Mouse (Mus musculus): Measurements from ENCODE around the gene D5Ertd579e. TPM values are rescaled to one million over a fixed set of nuclear protein-coding genes. Genes with fewer than 3 reads are reported as not detected.

Gene D5Ertd579e
- polyA plus RNA-seq, 1 experiment from 2014 or later: 27.8 TPM

DNA sequence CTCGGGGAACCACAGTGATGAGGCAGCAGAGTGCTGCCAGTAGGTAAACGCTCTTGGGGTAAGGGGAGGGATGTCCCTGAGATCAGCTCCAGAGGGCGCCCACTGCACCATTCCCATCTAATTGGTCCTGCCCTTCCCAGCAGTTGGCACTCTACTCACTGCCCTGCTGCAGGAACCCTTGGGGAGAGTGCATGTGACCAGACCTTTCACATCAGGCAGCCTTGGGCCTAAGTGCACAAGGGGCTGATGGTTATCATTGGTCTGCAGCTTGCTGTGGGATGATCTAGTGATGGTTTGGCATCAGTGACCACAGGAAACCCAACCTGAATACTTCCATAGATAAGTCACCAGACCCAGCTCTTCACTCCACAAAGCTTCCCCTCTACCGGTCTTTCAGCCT is 98.2 kb downstream of the D5Ertd579e start:
- no peak for ATAC-seq (replicated peaks; ENCODE audit: insufficient number of reproducible peaks, low FRiP score, low TSS enrichment)

DNA sequence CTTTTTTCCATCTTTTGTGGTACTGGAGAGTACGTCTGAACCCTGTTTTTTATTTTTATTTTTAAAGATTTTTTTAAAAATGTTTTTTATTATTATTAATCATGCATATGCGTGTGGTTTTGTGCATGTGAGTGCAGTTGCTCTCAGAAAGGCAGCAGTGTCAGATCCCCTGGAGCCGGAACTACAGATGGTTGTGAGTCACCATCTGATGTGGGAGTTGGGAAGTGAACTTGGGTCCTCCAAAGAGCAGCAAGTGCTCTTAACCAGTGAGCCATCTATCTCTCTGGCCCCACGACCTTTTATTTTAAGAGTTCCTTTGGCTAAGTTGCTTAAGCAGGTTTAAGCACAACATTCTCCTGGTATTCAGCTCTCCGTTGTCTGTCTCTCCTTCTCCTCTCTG is 99.6 kb downstream of the D5Ertd579e start:
- WGBS (ENCODE audit: insufficient replicate concordance): 66% methylated on average over 5 of the region's 5 CpGs
- no peak overlapping the region for H3K4me3 ChIP-seq (ENCODE audit: low read depth, low read length)

More for the DNA sequence above, 98.2 kb downstream of the D5Ertd579e start:
- no peaks in the 10 kb centered on the region for H3K9me3 ChIP-seq (replicated peaks; ENCODE audit: control insufficient read depth, low read length)
- no peak overlapping the region for H3K27ac ChIP-seq (ENCODE audit: low read depth, low read length)
- H3K27me3 ChIP-seq (ENCODE audit: control insufficient read depth, insufficient read depth, low read length): no peaks in the 10 kb centered on the region
- no peaks in the 10 kb centered on the region for H3K4me1 ChIP-seq (ENCODE audit: control insufficient read depth, insufficient read depth, low read length)
- H3K4me2 ChIP-seq: no peak overlapping the region
- WGBS (ENCODE audit: insufficient replicate concordance): 20% methylated on average over 4 of the region's 4 CpGs
- peaks cover 12% of the 10 kb centered on the region for H3K36me3 ChIP-seq (ENCODE audit: control insufficient read depth, insufficient read depth, low read length)
- no peak overlapping the region for H3K4me3 ChIP-seq (ENCODE audit: low read depth, low read length)
- 0 out of 2 replicates have a peak overlapping the region, but pooled peaks have one; percentile 10 for H3K9ac ChIP-seq (ENCODE audit: low read depth, low read length)

DNA sequence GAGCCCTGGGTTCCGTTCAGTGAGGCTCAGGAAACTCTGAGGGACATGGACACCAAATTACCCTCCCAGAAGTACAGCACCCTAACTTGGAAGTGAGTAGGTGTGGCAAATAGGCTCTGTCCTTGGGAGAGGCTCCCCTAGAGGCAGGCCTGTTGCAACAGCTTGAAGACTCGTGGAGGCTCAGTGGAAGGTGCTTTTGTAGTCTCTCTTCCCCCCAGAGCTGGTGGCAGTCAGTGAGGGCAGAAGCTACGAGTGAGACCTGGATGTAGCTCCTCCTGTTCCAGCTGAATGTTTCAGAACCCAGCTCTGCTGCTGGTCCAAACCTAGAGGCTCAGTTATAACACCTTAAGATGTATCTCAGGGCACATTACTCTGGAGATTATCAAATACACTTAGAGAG is 100.7 kb downstream of the D5Ertd579e start:
- H3K9me3 ChIP-seq (replicated peaks; ENCODE audit: control insufficient read depth, low read length): no peaks in the 10 kb centered on the region
- no peaks in the 10 kb centered on the region for H3K27me3 ChIP-seq (ENCODE audit: control insufficient read depth, insufficient read depth, low read length)
- no peak for ATAC-seq (replicated peaks; ENCODE audit: insufficient number of reproducible peaks, low FRiP score, low TSS enrichment)
- WGBS (ENCODE audit: insufficient replicate concordance): 25% methylated on average over 3 of the region's 3 CpGs
- H3K4me2 ChIP-seq: no peak overlapping the region
- no peak overlapping the region for H3K4me3 ChIP-seq (ENCODE audit: low read depth, low read length)
- no peak overlapping the region for H3K9ac ChIP-seq (ENCODE audit: low read depth, low read length)
- H3K27ac ChIP-seq (ENCODE audit: low read depth, low read length): no peak overlapping the region
- H3K36me3 ChIP-seq (ENCODE audit: control insufficient read depth, insufficient read depth, low read length): no peaks in the 10 kb centered on the region
- no peaks in the 10 kb centered on the region for H3K4me1 ChIP-seq (ENCODE audit: control insufficient read depth, insufficient read depth, low read length)

More for the DNA sequence above, 99.6 kb downstream of the D5Ertd579e start:
- no peaks in the 10 kb centered on the region for H3K9me3 ChIP-seq (replicated peaks; ENCODE audit: control insufficient read depth, low read length)
- H3K4me2 ChIP-seq: no peak overlapping the region
- peaks cover 6% of the 10 kb centered on the region; the same call in 1 of the 2 replicates for H3K36me3 ChIP-seq (ENCODE audit: control insufficient read depth, insufficient read depth, low read length)
- no peak overlapping the region for H3K27ac ChIP-seq (ENCODE audit: low read depth, low read length)
- ATAC-seq (replicated peaks; ENCODE audit: insufficient number of reproducible peaks, low FRiP score, low TSS enrichment): no peak
- H3K27me3 ChIP-seq (ENCODE audit: control insufficient read depth, insufficient read depth, low read length): no peaks in the 10 kb centered on the region
- H3K9ac ChIP-seq (ENCODE audit: low read depth, low read length): no peak overlapping the region
- H3K4me1 ChIP-seq (ENCODE audit: control insufficient read depth, insufficient read depth, low read length): no peaks in the 10 kb centered on the region

DNA sequence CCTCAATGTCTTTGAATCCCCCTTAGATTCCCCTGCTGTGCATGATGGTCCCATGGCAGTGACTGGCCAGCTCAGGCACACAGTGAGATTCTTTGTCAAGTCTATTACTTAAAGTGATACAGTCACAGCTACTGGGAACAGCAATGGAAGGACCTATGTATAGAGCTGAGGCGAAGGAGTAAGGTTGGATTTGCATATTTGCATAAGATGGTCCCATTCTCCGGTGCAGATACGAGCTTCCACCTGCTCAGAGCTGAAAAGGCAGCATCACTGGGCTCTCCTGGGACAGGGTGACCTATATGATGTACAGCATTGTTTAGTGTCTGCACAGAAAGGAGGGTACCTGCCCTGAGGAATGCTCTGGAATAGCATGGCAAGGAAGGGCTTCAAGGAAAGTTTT is 101.5 kb downstream of the D5Ertd579e start:
- Histone ChIP-seq H3K9ac (ENCODE audit: low read depth, low read length) (no peak overlapping the region), H3K9me3 (replicated peaks; ENCODE audit: control insufficient read depth, low read length) (no peaks in the 10 kb centered on the region), H3K27me3 (ENCODE audit: control insufficient read depth, insufficient read depth, low read length) (no peaks in the 10 kb centered on the region), H3K27ac (ENCODE audit: low read depth, low read length) (no peak overlapping the region), H3K4me2 (no peak overlapping the region), H3K36me3 (ENCODE audit: control insufficient read depth, insufficient read depth, low read length) (no peaks in the 10 kb centered on the region), H3K4me1 (ENCODE audit: control insufficient read depth, insufficient read depth, low read length) (no peaks in the 10 kb centered on the region), H3K4me3 (ENCODE audit: low read depth, low read length) (no peak overlapping the region)
- ATAC-seq (replicated peaks; ENCODE audit: insufficient number of reproducible peaks, low FRiP score, low TSS enrichment): no peak
- 80% methylated on average over 3 of the region's 3 CpGs for WGBS (ENCODE audit: insufficient replicate concordance)

DNA sequence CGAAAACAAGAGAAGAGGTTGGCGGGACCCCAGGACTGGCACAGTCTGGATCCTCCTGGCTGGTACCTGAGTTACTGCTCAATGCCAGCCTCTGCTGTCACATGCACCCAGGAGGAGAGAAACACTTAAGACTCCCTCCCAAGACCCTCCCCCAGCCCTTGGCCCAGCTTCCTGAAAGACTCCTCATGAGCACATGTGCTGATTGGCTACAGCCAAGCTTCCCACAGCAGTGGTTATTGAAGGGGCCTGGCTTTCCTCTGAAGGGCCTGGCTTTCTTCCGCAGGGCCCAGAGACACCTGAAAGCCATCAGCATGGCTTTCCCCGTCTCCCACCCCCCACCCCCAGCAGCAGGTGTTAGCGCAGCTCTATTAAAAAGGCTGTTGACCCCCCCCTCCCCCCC is 102.6 kb downstream of the D5Ertd579e start, which contains the start of gene Tbc1d14:
Tbc1d14 (minus strand) TSS at position 101 of the 400 bp plus-strand sequence.
- H3K9me3 ChIP-seq (replicated peaks; ENCODE audit: control insufficient read depth, low read length): no peaks in the 10 kb centered on the region
- H3K4me2 ChIP-seq: no peak within 1 kb of the TSS
- no peak for ATAC-seq (replicated peaks; ENCODE audit: insufficient number of reproducible peaks, low FRiP score, low TSS enrichment)
- WGBS (ENCODE audit: insufficient replicate concordance): 74% methylated on average over 5 of the region's 5 CpGs
- no peaks in the 10 kb centered on the region for H3K4me1 ChIP-seq (ENCODE audit: control insufficient read depth, insufficient read depth, low read length)
- H3K36me3 ChIP-seq (ENCODE audit: control insufficient read depth, insufficient read depth, low read length): no peaks in the 10 kb centered on the region
- H3K27me3 ChIP-seq (ENCODE audit: control insufficient read depth, insufficient read depth, low read length): no peaks in the 10 kb centered on the region
- H3K4me3 ChIP-seq (ENCODE audit: low read depth, low read length): no peak within 1 kb of the TSS
- no peak within 1 kb of the TSS for H3K9ac ChIP-seq (ENCODE audit: low read depth, low read length)
- no peak within 1 kb of the TSS for H3K27ac ChIP-seq (ENCODE audit: low read depth, low read length)

DNA sequence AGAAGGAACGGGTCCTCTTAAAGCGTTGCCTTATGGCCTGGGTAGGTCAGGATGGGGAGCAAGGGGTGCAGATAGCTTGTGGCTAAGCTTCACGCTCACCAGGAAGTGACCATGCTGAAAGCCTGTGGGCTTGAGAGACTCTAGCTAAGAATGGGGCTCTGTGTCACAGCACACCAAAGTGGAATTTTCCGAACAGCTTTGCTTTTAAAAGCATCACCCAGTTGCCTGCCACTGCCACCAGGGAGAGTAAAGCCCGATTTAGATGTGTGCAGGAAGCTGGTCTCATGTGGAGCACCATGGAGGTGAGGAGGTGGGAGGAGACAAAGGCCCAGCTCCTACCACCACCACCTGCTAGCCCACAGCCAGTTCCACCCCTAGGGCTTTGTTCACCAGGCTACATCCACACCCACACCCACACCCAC is 105.3 kb downstream of the D5Ertd579e start:
- no peaks in the 10 kb centered on the region for H3K9me3 ChIP-seq (replicated peaks; ENCODE audit: control insufficient read depth, low read length)
- H3K4me1 ChIP-seq (ENCODE audit: control insufficient read depth, insufficient read depth, low read length): no peaks in the 10 kb centered on the region
- no peak overlapping the region for H3K27ac ChIP-seq (ENCODE audit: low read depth, low read length)
- no peak for ATAC-seq (replicated peaks; ENCODE audit: insufficient number of reproducible peaks, low FRiP score, low TSS enrichment)
- H3K4me3 ChIP-seq (ENCODE audit: low read depth, low read length): no peak overlapping the region
- H3K36me3 ChIP-seq (ENCODE audit: control insufficient read depth, insufficient read depth, low read length): no peaks in the 10 kb centered on the region
- 52% methylated on average over 5 of the region's 5 CpGs for WGBS (ENCODE audit: insufficient replicate concordance)
- H3K4me2 ChIP-seq: no peak overlapping the region
- H3K9ac ChIP-seq (ENCODE audit: low read depth, low read length): no peak overlapping the region
- no peaks in the 10 kb centered on the region for H3K27me3 ChIP-seq (ENCODE audit: control insufficient read depth, insufficient read depth, low read length)

DNA sequence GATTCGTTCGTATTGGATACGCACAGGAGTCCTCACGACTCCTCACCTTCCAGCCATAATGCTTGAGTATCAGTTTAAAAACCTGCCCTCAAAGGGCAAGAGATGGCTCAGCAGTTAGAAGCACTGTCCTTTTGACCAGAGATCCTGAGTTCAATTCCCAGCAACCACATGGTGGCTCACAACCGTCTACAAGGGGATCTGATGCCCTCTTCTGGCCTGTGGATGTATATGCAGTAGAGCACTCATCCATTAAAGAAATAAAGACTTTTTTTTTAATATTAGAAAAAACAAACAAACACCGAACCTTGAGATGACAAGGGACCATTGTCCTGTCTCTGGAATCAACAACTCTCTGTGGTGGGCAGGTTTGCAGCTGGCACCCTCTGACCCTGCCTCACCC is 111.5 kb downstream of the D5Ertd579e start:
- H3K27ac ChIP-seq (ENCODE audit: low read depth, low read length): no peak overlapping the region
- H3K9me3 ChIP-seq (replicated peaks; ENCODE audit: control insufficient read depth, low read length): no peaks in the 10 kb centered on the region
- peaks cover 15% of the 10 kb centered on the region for H3K4me1 ChIP-seq (ENCODE audit: control insufficient read depth, insufficient read depth, low read length)
- no peaks in the 10 kb centered on the region for H3K27me3 ChIP-seq (ENCODE audit: control insufficient read depth, insufficient read depth, low read length)
- no peak overlapping the region for H3K4me3 ChIP-seq (ENCODE audit: low read depth, low read length)
- no peak overlapping the region for H3K9ac ChIP-seq (ENCODE audit: low read depth, low read length)
- WGBS (ENCODE audit: insufficient replicate concordance): 68% methylated on average over 6 of the region's 6 CpGs
- no peak overlapping the region for H3K4me2 ChIP-seq
- H3K36me3 ChIP-seq (ENCODE audit: control insufficient read depth, insufficient read depth, low read length): no peaks in the 10 kb centered on the region
- no peak for ATAC-seq (replicated peaks; ENCODE audit: insufficient number of reproducible peaks, low FRiP score, low TSS enrichment)

DNA sequence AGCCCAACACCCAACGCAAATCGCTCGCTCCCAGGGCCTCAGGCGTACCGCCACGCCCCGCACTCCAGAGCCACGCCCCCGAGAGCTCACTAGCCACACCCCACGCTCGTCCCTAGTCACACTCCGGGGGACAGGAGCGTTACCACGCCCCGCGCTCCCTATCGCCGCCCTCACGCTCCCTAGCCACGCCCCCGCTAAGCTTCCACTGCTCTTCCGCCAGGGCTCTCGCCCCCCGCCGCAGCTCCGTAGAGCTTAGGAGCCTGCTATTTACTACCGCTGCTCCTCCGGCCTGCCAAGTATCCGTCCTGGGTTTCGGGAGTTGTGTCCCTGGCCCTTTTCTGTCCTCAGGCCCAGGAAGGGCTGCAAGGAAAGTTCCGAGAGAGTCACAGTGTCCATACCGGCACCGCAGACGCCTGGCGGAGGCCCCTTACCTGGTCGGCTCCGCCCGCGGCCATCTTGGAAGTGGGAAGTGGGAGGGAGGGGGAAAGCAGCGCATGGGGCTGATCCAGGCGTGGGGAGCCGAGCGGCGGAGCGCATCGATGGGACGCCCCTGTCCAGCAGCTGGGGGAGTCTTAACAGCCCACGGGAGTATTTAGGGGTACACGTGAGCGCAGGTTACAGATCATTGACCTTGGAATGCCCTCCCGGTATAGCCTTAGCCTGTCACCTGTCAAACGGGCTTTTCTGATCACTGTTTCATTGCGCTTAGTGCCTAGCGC is 113.7 kb downstream of the D5Ertd579e start:
- peak overlapping the region; percentile 91 for H3K9ac ChIP-seq (ENCODE audit: low read depth, low read length)
- H3K4me1 ChIP-seq (ENCODE audit: control insufficient read depth, insufficient read depth, low read length): peaks cover 15% of the 10 kb centered on the region
- H3K27ac ChIP-seq (ENCODE audit: low read depth, low read length): peak overlapping the region; percentile 86
- no peaks in the 10 kb centered on the region for H3K27me3 ChIP-seq (ENCODE audit: control insufficient read depth, insufficient read depth, low read length)
- peak overlapping the region; percentile 77 for H3K4me3 ChIP-seq (ENCODE audit: low read depth, low read length)
- peak overlapping the region; percentile 99 for H3K4me2 ChIP-seq
- H3K9me3 ChIP-seq (replicated peaks; ENCODE audit: control insufficient read depth, low read length): no peaks in the 10 kb centered on the region
- 2% methylated on average over 54 of the region's 54 CpGs for WGBS (ENCODE audit: insufficient replicate concordance)
- no peaks in the 10 kb centered on the region for H3K36me3 ChIP-seq (ENCODE audit: control insufficient read depth, insufficient read depth, low read length)
- peak; percentile 98 for ATAC-seq (replicated peaks; ENCODE audit: insufficient number of reproducible peaks, low FRiP score, low TSS enrichment)

All from heart, embryonic 11.5 days (tissue).